Mouse (Mus musculus) embryonic facial prominence, embryonic 11.5 days (tissue): ENCODE results near the gene Il17rb. TPM values are rescaled to one million over a fixed set of nuclear protein-coding genes. Genes with fewer than 3 reads are reported as not detected.

Experiments
- ATAC-seq: fragments of 200-750 bp; cut with Nextera tagmentation; replicated peaks from 2 replicates; pipeline ENCODE4 v1.8.0; 2017; ENCODE audit warnings: low read depth; ENCODE audit not compliant: insufficient number of reproducible peaks, low FRiP score, low TSS enrichment
- DNase-seq: peaks from one replicate; pipeline ENCODE4 v3.0.0-alpha.2; 2015; ENCODE audit warnings: low spot score
- H3K27ac ChIP-seq: fragments of 300-500 bp; sonication (generic); replicated peaks from 2 replicates; pipeline ENCODE4 v1.5.1; 2014; ENCODE audit warnings: mild to moderate bottlenecking, low read depth, low read length, control low read depth
- H3K27me3 ChIP-seq: fragments of 300-500 bp; sonication (generic); 2 replicates; pipeline ENCODE4 v1.6.1; 2014; ENCODE audit warnings: mild to moderate bottlenecking, low read length, moderate library complexity, mixed read lengths; ENCODE audit not compliant: control insufficient read depth, insufficient read depth
- H3K36me3 ChIP-seq: fragments of 300-500 bp; sonication (generic); replicated peaks from 2 replicates; pipeline ENCODE4 v1.6.1; 2014; ENCODE audit warnings: low read depth, mild to moderate bottlenecking, low read length, moderate library complexity, mixed read lengths; ENCODE audit not compliant: control insufficient read depth, insufficient read depth
- H3K4me1 ChIP-seq: fragments of 300-500 bp; sonication (generic); 2 replicates; pipeline ENCODE4 v1.6.1; 2014; ENCODE audit warnings: low read length, mixed read lengths; ENCODE audit not compliant: control insufficient read depth, insufficient read depth
- H3K4me2 ChIP-seq: fragments of 300-500 bp; sonication (generic); 2 replicates; pipeline ENCODE4 v1.6.1; 2014; ENCODE audit warnings: low read depth, mild to moderate bottlenecking, control low read depth, low read length, moderate library complexity
- H3K4me3 ChIP-seq: fragments of 300-500 bp; sonication (generic); 2 replicates; pipeline ENCODE4 v1.5.1; 2014; ENCODE audit warnings: low read depth, low read length, control low read depth
- H3K9ac ChIP-seq: fragments of 300-500 bp; sonication (generic); replicated peaks from 2 replicates; pipeline ENCODE4 v1.6.1; 2014; ENCODE audit warnings: mild to moderate bottlenecking, control low read depth, low read length
- H3K9me3 ChIP-seq: fragments of 300-500 bp; sonication (generic); replicated peaks from 2 replicates; pipeline ENCODE4 v1.6.1; 2016; ENCODE audit warnings: mild to moderate bottlenecking, low read length, inconsistent platforms, mixed read lengths; ENCODE audit not compliant: control insufficient read depth
- WGBS: fragments of 180-500 bp; shearing (Covaris S2); extraction: QIAGEN DNeasy Blood & Tissue Kit; methylation state at CpG from one replicate; pipeline ENCODE4 v1.1.7; 2014; 5-methylcytosine and 5-hydroxymethylcytosine counted together
- polyA plus RNA-seq: library from polyadenylated mRNA; unstranded; fragments of >200 nt; fragmentation: Nextera tagmentation; extraction: Ambion mirVana; gene quantifications from 2 replicates; pipeline ENCODE4 v1.2.1, GENCODE M21; 2014

Il17rb gene
- polyA plus RNA-seq, 1 experiment from 2014 or later, result 1.1 TPM

- H3K4me1 ChIP-seq, result no peaks in the 10 kb centered on the region; the same call in 1 of the 2 replicates
- peaks cover 12% of the 10 kb centered on the region for H3K27me3 ChIP-seq
- H3K36me3 ChIP-seq, result no peaks in the 10 kb centered on the region
- DNase-seq (no peak), ATAC-seq (no peak)
- no peak overlapping the region for H3K4me2 ChIP-seq
- H3K4me3 ChIP-seq, result no peak overlapping the region
- H3K27ac ChIP-seq, result no peak overlapping the region
- H3K9ac ChIP-seq, result no peak overlapping the region
- H3K9me3 ChIP-seq, result no peaks in the 10 kb centered on the region
- WGBS, result 78% methylated on average over 10 of the region's 10 CpGs
Observed at GRCm38 (mm10) chr14:30011886-30012560, 3.3 kb upstream of the Il17rb start.

- no peaks in the 10 kb centered on the region for H3K9me3 ChIP-seq
- no peaks in the 10 kb centered on the region for H3K36me3 ChIP-seq
- no peak overlapping the region for H3K4me2 ChIP-seq
- H3K27ac ChIP-seq, result no peak overlapping the region
- peaks cover 12% of the 10 kb centered on the region for H3K27me3 ChIP-seq
- H3K4me1 ChIP-seq, result no peaks in the 10 kb centered on the region; the same call in 1 of the 2 replicates
- H3K9ac ChIP-seq, result no peak overlapping the region
- H3K4me3 ChIP-seq, result no peak overlapping the region
- DNase-seq (no peak), ATAC-seq (no peak)
- 73% methylated on average over 10 of the region's 10 CpGs for WGBS
Observed at GRCm38 (mm10) chr14:30009864-30010560, 1.3 kb upstream of the Il17rb start.

GRCm38 (mm10) chr14:29999475-29999811, 9.3 kb downstream of the Il17rb start:
- Histone ChIP-seq H3K4me2 (no peak overlapping the region), H3K9ac (no peak overlapping the region), H3K36me3 (peaks cover 7% of the 10 kb centered on the region; the same call in 1 of the 2 replicates), H3K27ac (no peak overlapping the region), H3K4me1 (no peaks in the 10 kb centered on the region), H3K4me3 (no peak overlapping the region), H3K9me3 (no peaks in the 10 kb centered on the region), H3K27me3 (no peaks in the 10 kb centered on the region)
- ATAC-seq, result no peak
- WGBS, result 81% methylated on average over 3 of the region's 3 CpGs
- DNase-seq, result no peak

GRCm38 (mm10) chr14:29998747-29999474, 9.8 kb downstream of the Il17rb start:
- H3K27ac ChIP-seq, result no peak overlapping the region
- no peak overlapping the region for H3K9ac ChIP-seq
- ATAC-seq (no peak), DNase-seq (no peak)
- H3K27me3 ChIP-seq, result no peaks in the 10 kb centered on the region
- H3K4me1 ChIP-seq, result no peaks in the 10 kb centered on the region
- no peak overlapping the region for H3K4me2 ChIP-seq
- WGBS, result 76% methylated on average over 13 of the region's 13 CpGs
- H3K4me3 ChIP-seq, result no peak overlapping the region
- peaks cover 9% of the 10 kb centered on the region for H3K36me3 ChIP-seq
- H3K9me3 ChIP-seq, result no peaks in the 10 kb centered on the region

GRCm38 (mm10) chr14:29997345-29997744, 11.4 kb downstream of the Il17rb start:
- Histone ChIP-seq H3K4me2 (no peak overlapping the region), H3K36me3 (peaks cover 12% of the 10 kb centered on the region), H3K9ac (no peak overlapping the region), H3K27ac (no peak overlapping the region), H3K27me3 (no peaks in the 10 kb centered on the region), H3K9me3 (no peaks in the 10 kb centered on the region), H3K4me1 (no peaks in the 10 kb centered on the region), H3K4me3 (no peak overlapping the region)
- ATAC-seq (no peak), DNase-seq (no peak)

- no peak overlapping the region for H3K4me2 ChIP-seq
- no peak for DNase-seq
- no peak overlapping the region for H3K4me3 ChIP-seq
- H3K4me1 ChIP-seq, result no peaks in the 10 kb centered on the region
- 91% methylated on average over 11 of the region's 11 CpGs for WGBS
- H3K9ac ChIP-seq, result no peak overlapping the region
- no peak overlapping the region for H3K27ac ChIP-seq
- ATAC-seq, result no peak
- no peaks in the 10 kb centered on the region for H3K27me3 ChIP-seq
- H3K9me3 ChIP-seq, result no peaks in the 10 kb centered on the region
- H3K36me3 ChIP-seq, result peaks cover 12% of the 10 kb centered on the region
Observed at GRCm38 (mm10) chr14:29996000-29996751, 12.5 kb downstream of the Il17rb start.

- Histone ChIP-seq H3K4me2 (no peak overlapping the region), H3K27me3 (no peaks in the 10 kb centered on the region), H3K4me3 (no peak overlapping the region), H3K9ac (no peak overlapping the region), H3K9me3 (no peaks in the 10 kb centered on the region), H3K36me3 (peaks cover 18% of the 10 kb centered on the region), H3K4me1 (no peaks in the 10 kb centered on the region), H3K27ac (no peak overlapping the region)
- DNase-seq, result peak; percentile 85
- no peak for ATAC-seq
- WGBS, result 39% methylated on average over 4 of the region's 4 CpGs
Observed at GRCm38 (mm10) chr14:29994976-29995375, 13.7 kb downstream of the Il17rb start.
